Mouse (Mus musculus) forebrain, embryonic 13.5 days (tissue): ENCODE results near the gene Psen1. TPM values are rescaled to one million over a fixed set of nuclear protein-coding genes. Genes with fewer than 3 reads are reported as not detected.
A peak's percentile ranks its signal among the peaks of the same experiment; 100 is the strongest.

Experiments used
- ATAC-seq: fragments of 200-750 bp; cut with Nextera tagmentation; 2 replicates; pipeline ENCODE4 v1.8.0; 2017
- H3K27ac ChIP-seq: fragments of 300-500 bp; sonication (generic); 2 replicates; pipeline ENCODE4 v1.5.1; 2015; ENCODE audit warnings: inconsistent platforms, mild to moderate bottlenecking, moderate library complexity
- H3K27me3 ChIP-seq: fragments of 300-500 bp; sonication (generic); 2 replicates; pipeline ENCODE4 v1.6.1; 2015; ENCODE audit warnings: mild to moderate bottlenecking, inconsistent platforms
- H3K36me3 ChIP-seq: fragments of 300-500 bp; sonication (generic); 2 replicates; pipeline ENCODE4 v1.6.1; 2015; ENCODE audit warnings: mild to moderate bottlenecking, inconsistent platforms; ENCODE audit not compliant: poor library complexity, severe bottlenecking
- H3K4me1 ChIP-seq: fragments of 300-500 bp; sonication (generic); 2 replicates; pipeline ENCODE4 v1.6.1; 2015; ENCODE audit warnings: inconsistent platforms
- H3K4me2 ChIP-seq: fragments of 300-500 bp; sonication (generic); 2 replicates; pipeline ENCODE4 v1.6.1; 2015; ENCODE audit warnings: inconsistent platforms, mild to moderate bottlenecking, moderate library complexity
- H3K4me3 ChIP-seq: fragments of 300-500 bp; sonication (generic); 2 replicates; pipeline ENCODE4 v1.5.1; 2015; ENCODE audit warnings: mild to moderate bottlenecking, inconsistent platforms
- H3K9ac ChIP-seq: fragments of 300-500 bp; sonication (generic); 2 replicates; pipeline ENCODE4 v1.6.1; 2015; ENCODE audit warnings: mild to moderate bottlenecking, inconsistent platforms
- H3K9me3 ChIP-seq: fragments of 300-500 bp; sonication (generic); replicated peaks from 2 replicates; pipeline ENCODE4 v1.6.1; 2016; ENCODE audit warnings: inconsistent platforms
- WGBS: fragments of 180-500 bp; shearing (Covaris S2); methylation state at CpG from one replicate; pipeline ENCODE4 v1.1.7; 2015; 5-methylcytosine and 5-hydroxymethylcytosine counted together
- polyA plus RNA-seq: library from polyadenylated mRNA; unstranded; fragments of >200 nt; fragmentation: Nextera tagmentation; extraction: Ambion mirVana; gene quantifications from 2 replicates; pipeline ENCODE4 v1.2.1, GENCODE M21; 2015

Psen1 gene
- polyA plus RNA-seq, 1 experiment from 2014 or later = 56.5 TPM

- Histone ChIP-seq H3K36me3 (no peaks in the 10 kb centered on the region), H3K4me3 (peak overlapping the region; percentile 32), H3K4me1 (peaks cover 19% of the 10 kb centered on the region), H3K9me3 (no peaks in the 10 kb centered on the region), H3K4me2 (peak overlapping the region; percentile 70), H3K27ac (no peak overlapping the region), H3K9ac (peak overlapping the region; percentile 61), H3K27me3 (peaks cover 3% of the 10 kb centered on the region; the same call in 1 of the 2 replicates)
- WGBS = 18% methylated on average over 14 of the region's 14 CpGs
- ATAC-seq = peak; percentile 27; the same call in 1 of the 2 replicates
Observed at GRCm38 (mm10) chr12:83764044-83764365, 76.1 kb downstream of the Psen1 start.

GRCm38 (mm10) chr12:83764519-83764918 lies 76.6 kb downstream of the Psen1 start:
- no peak overlapping the region for H3K4me3 ChIP-seq
- H3K4me2 ChIP-seq = no peak overlapping the region
- no peaks in the 10 kb centered on the region for H3K9me3 ChIP-seq
- H3K4me1 ChIP-seq = peaks cover 19% of the 10 kb centered on the region
- whole genome bisulfite sequencing = 85% methylated on average over 10 of the region's 10 CpGs
- H3K36me3 ChIP-seq = no peaks in the 10 kb centered on the region
- no peak for ATAC-seq
- H3K9ac ChIP-seq = no peak overlapping the region
- H3K27ac ChIP-seq = no peak overlapping the region
- H3K27me3 ChIP-seq = peaks cover 3% of the 10 kb centered on the region; the same call in 1 of the 2 replicates

GRCm38 (mm10) chr12:83765965-83766603 lies 78.1 kb downstream of the Psen1 start:
- H3K27me3 ChIP-seq = peaks cover 3% of the 10 kb centered on the region; the same call in 1 of the 2 replicates
- 87% methylated on average over 13 of the region's 13 CpGs for WGBS
- H3K4me3 ChIP-seq = no peak overlapping the region
- no peak overlapping the region for H3K4me2 ChIP-seq
- no peaks in the 10 kb centered on the region for H3K36me3 ChIP-seq
- no peak for ATAC-seq
- H3K27ac ChIP-seq = no peak overlapping the region
- H3K9ac ChIP-seq = no peak overlapping the region
- H3K9me3 ChIP-seq = no peaks in the 10 kb centered on the region
- H3K4me1 ChIP-seq = peaks cover 31% of the 10 kb centered on the region

- peaks cover 27% of the 10 kb centered on the region for H3K4me1 ChIP-seq
- H3K27ac ChIP-seq = no peak overlapping the region
- no peak for ATAC-seq
- 65% methylated on average over 9 of the region's 9 CpGs for WGBS
- H3K4me3 ChIP-seq = no peak overlapping the region
- peaks cover 3% of the 10 kb centered on the region; the same call in 1 of the 2 replicates for H3K27me3 ChIP-seq
- H3K9ac ChIP-seq = no peak overlapping the region
- H3K36me3 ChIP-seq = no peaks in the 10 kb centered on the region
- no peaks in the 10 kb centered on the region for H3K9me3 ChIP-seq
- H3K4me2 ChIP-seq = no peak overlapping the region
Observed at GRCm38 (mm10) chr12:83767833-83768232, 79.9 kb downstream of the Psen1 start.

GRCm38 (mm10) chr12:83768235-83768899 lies 80.4 kb downstream of the Psen1 start:
- H3K9me3 ChIP-seq = no peaks in the 10 kb centered on the region
- H3K27me3 ChIP-seq = peaks cover 3% of the 10 kb centered on the region; the same call in 1 of the 2 replicates
- no peak overlapping the region for H3K4me3 ChIP-seq
- no peak for ATAC-seq
- peaks cover 21% of the 10 kb centered on the region for H3K4me1 ChIP-seq
- no peak overlapping the region for H3K4me2 ChIP-seq
- H3K27ac ChIP-seq = no peak overlapping the region
- WGBS = 88% methylated on average over 14 of the region's 14 CpGs
- H3K9ac ChIP-seq = no peak overlapping the region
- no peaks in the 10 kb centered on the region for H3K36me3 ChIP-seq

GRCm38 (mm10) chr12:83770418-83771256 lies 82.7 kb downstream of the Psen1 start:
- peak overlapping the region; percentile 21; the same call in 1 of the 2 replicates for H3K27ac ChIP-seq
- no peaks in the 10 kb centered on the region for H3K36me3 ChIP-seq
- peak; percentile 71 for ATAC-seq
- WGBS = 5% methylated on average over 25 of the region's 25 CpGs
- H3K4me1 ChIP-seq = peaks cover 12% of the 10 kb centered on the region
- H3K4me2 ChIP-seq = peak overlapping the region; percentile 43
- 0 out of 2 replicates have a peak overlapping the region, but pooled peaks have one; percentile 4 for H3K4me3 ChIP-seq
- H3K9me3 ChIP-seq = no peaks in the 10 kb centered on the region
- no peaks in the 10 kb centered on the region for H3K27me3 ChIP-seq
- peak overlapping the region; percentile 38; the same call in 1 of the 2 replicates for H3K9ac ChIP-seq

GRCm38 (mm10) chr12:83775621-83776020 lies 87.7 kb downstream of the Psen1 start:
- no peak overlapping the region for H3K27ac ChIP-seq
- no peak overlapping the region for H3K4me2 ChIP-seq
- 55% methylated on average over 12 of the region's 12 CpGs for WGBS
- H3K27me3 ChIP-seq = no peaks in the 10 kb centered on the region
- no peak overlapping the region for H3K9ac ChIP-seq
- H3K9me3 ChIP-seq = no peaks in the 10 kb centered on the region
- no peaks in the 10 kb centered on the region for H3K36me3 ChIP-seq
- no peak overlapping the region for H3K4me3 ChIP-seq
- no peak for ATAC-seq
- peaks cover 3% of the 10 kb centered on the region for H3K4me1 ChIP-seq

- no peak for ATAC-seq
- Histone ChIP-seq H3K4me3 (no peak overlapping the region), H3K4me1 (no peaks in the 10 kb centered on the region), H3K9ac (no peak overlapping the region), H3K36me3 (no peaks in the 10 kb centered on the region), H3K4me2 (no peak overlapping the region), H3K27me3 (no peaks in the 10 kb centered on the region), H3K27ac (no peak overlapping the region), H3K9me3 (no peaks in the 10 kb centered on the region)
- WGBS = 90% methylated on average over 7 of the region's 7 CpGs
Observed at GRCm38 (mm10) chr12:83776766-83777165, 88.8 kb downstream of the Psen1 start.

GRCm38 (mm10) chr12:83780181-83780580 lies 92.2 kb downstream of the Psen1 start:
- WGBS = 85% methylated on average over 3 of the region's 3 CpGs
- H3K36me3 ChIP-seq = no peaks in the 10 kb centered on the region
- no peak overlapping the region for H3K4me2 ChIP-seq
- H3K4me3 ChIP-seq = no peak overlapping the region
- ATAC-seq = no peak
- H3K27ac ChIP-seq = no peak overlapping the region
- no peak overlapping the region for H3K9ac ChIP-seq
- no peaks in the 10 kb centered on the region for H3K9me3 ChIP-seq
- H3K27me3 ChIP-seq = no peaks in the 10 kb centered on the region
- peaks cover 8% of the 10 kb centered on the region; the same call in 1 of the 2 replicates for H3K4me1 ChIP-seq

- ATAC-seq = no peak
- no peaks in the 10 kb centered on the region for H3K36me3 ChIP-seq
- no peak overlapping the region for H3K9ac ChIP-seq
- WGBS = 83% methylated on average over 7 of the region's 7 CpGs
- peaks cover 12% of the 10 kb centered on the region; the same call in 1 of the 2 replicates for H3K4me1 ChIP-seq
- no peaks in the 10 kb centered on the region for H3K27me3 ChIP-seq
- H3K4me2 ChIP-seq = no peak overlapping the region
- H3K9me3 ChIP-seq = no peaks in the 10 kb centered on the region
- H3K4me3 ChIP-seq = no peak overlapping the region
- no peak overlapping the region for H3K27ac ChIP-seq
Observed at GRCm38 (mm10) chr12:83781204-83781603, 93.3 kb downstream of the Psen1 start.

GRCm38 (mm10) chr12:83781640-83782278 lies 93.8 kb downstream of the Psen1 start:
- Histone ChIP-seq H3K9me3 (no peaks in the 10 kb centered on the region), H3K27ac (no peak overlapping the region), H3K4me2 (no peak overlapping the region), H3K9ac (no peak overlapping the region), H3K4me3 (no peak overlapping the region), H3K27me3 (no peaks in the 10 kb centered on the region), H3K36me3 (no peaks in the 10 kb centered on the region), H3K4me1 (peaks cover 12% of the 10 kb centered on the region; the same call in 1 of the 2 replicates)
- WGBS = 71% methylated on average over 23 of the region's 23 CpGs
- ATAC-seq = no peak
